Mouse (Mus musculus): Measurements from ENCODE around the gene Rcl1.

DNA sequence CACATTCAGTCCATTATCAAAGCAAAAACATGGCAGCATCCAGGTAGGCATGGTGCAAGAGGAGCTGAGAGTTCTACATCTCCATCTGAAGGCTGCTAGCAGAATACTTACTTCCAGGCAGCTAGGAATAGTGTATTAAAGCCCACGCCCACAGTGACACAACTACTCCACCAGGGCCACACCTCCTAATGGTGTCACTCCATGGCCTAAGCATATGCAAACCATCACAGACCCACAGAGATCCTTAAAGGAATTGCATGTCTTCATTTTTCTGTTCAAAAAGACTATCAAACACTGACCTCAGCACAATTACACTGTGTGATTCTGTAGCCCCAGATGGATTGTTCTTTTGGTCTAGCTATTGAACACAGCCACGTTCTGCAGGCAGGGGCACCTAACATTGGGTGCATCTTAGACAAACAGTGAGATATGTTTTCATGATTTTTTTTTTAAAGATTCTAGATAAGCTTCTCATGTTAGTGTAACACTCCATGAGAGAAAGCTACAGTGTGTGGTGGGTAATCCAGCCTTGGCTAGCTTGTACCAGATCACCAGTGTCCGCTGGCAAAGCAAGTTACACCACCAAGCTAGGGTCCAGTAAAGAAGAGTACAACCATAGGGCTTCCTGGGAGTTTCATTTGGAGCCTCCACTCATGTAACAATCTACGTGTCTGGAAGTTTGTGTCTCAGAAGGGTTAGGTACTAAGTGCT lies 62.8 kb downstream of the Rcl1 start:
- no peak for TF ChIP-seq CTCF (IDR thresholded peaks at IDR 0.05; ENCODE audit: extremely low read depth, insufficient read depth, insufficient read length, insufficient replicate concordance)
- no peak for TF ChIP-seq POLR2A (IDR thresholded peaks at IDR 0.05; ENCODE audit: low read depth, low read length)
